Mouse (Mus musculus) large intestine, adult 2 months (tissue): ENCODE data around the gene H2afy2. TPM values are rescaled to one million over a fixed set of nuclear protein-coding genes. Genes with fewer than 3 reads are reported as not detected.

Source experiments
- DNase-seq: peaks from one replicate; pipeline ENCODE4 v3.0.0-alpha.2; 2012; ENCODE audit warnings: low read depth, low spot score
- WGBS: fragments of 180-500 bp; shearing (Covaris S2); methylation state at CpG from one replicate; pipeline ENCODE4 v1.1.7; 2018; 5-methylcytosine and 5-hydroxymethylcytosine counted together
- polyA plus RNA-seq: library from polyadenylated mRNA; depleted of rRNA; stranded (reverse); fragments of >200 nt; gene quantifications from 2 replicates; pipeline ENCODE4 v1.2.3, GENCODE M21; 2012; rRNA removed

Gene H2afy2
- polyA plus RNA-seq = 2.3 and 2.4 TPM in 2 replicates

DNA sequence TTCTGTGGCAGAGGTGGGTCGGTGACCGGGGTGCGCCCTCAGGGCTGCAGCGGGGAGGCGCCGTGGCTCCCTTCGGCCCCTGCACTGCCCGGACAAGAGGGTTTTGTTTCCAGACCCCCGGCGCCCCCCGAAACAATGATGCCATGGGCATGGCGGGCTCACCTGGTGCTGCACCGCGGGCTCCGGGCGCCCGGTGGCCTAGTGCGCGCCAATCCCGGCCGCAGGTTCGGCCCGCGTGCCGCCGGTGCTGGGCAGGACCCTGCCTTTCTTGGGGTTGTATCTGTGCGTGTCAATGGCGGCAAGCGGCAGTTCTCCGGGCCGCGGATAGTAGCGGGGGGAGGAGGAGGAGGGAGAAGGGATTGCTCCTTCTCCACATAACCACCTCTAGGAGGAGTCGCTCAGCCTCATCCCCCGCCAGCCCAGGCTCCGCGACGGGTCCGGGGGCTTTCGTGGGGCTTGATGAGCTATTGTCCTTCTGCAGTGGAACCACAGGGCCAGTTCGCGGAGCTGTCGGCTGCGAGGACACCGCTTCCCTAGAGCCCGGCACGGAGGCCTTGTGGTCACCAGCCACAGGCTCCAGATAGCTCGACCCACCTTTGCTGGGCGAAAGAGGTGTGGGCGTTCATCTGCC is at the start of gene H2afy2:
H2afy2 (minus strand) TSS at position 527 of the 631 bp plus-strand sequence.
- DNase-seq = no peak
- WGBS = 1% methylated on average over 50 of the region's 50 CpGs

DNA sequence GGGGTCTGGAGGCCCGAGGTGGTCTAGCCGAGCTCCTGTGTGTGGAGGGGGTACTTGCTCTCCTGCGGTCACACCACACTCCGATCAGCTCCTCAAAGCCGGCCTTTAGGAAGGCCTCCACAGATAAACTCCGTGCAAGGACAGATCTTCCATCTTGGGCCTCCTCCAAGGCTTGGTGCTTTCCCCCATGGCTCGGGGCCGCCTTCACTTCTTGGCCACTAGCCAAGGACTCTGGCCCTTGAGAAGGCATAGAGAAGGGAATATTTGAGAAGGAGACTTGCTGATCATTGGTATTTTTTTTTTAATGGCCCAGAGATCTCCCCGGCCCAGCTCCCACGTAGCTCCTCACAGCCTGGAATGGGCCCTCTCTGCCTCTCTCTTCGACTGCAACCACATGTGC is 48.8 kb upstream of the H2afy2 start:
- DNase-seq = no peak
- 68% methylated on average over 11 of the region's 11 CpGs for WGBS

- DNase-seq = no peak
- WGBS = 97% methylated on average over 6 of the region's 6 CpGs
Measured at GRCm38 (mm10) chr10:61831741-61832140, 47.8 kb upstream of the H2afy2 start.

- WGBS = 76% methylated on average over 12 of the region's 12 CpGs
- DNase-seq = no peak
Measured at GRCm38 (mm10) chr10:61831251-61831650, 47.3 kb upstream of the H2afy2 start.

GRCm38 (mm10) chr10:61830817-61831216 is 46.9 kb upstream of the H2afy2 start:
- WGBS = 34% methylated on average over 9 of the region's 9 CpGs
- no peak for DNase-seq

- DNase-seq = no peak
- 62% methylated on average over 4 of the region's 4 CpGs for WGBS
Measured at GRCm38 (mm10) chr10:61829046-61829445, 45.1 kb upstream of the H2afy2 start.

DNA sequence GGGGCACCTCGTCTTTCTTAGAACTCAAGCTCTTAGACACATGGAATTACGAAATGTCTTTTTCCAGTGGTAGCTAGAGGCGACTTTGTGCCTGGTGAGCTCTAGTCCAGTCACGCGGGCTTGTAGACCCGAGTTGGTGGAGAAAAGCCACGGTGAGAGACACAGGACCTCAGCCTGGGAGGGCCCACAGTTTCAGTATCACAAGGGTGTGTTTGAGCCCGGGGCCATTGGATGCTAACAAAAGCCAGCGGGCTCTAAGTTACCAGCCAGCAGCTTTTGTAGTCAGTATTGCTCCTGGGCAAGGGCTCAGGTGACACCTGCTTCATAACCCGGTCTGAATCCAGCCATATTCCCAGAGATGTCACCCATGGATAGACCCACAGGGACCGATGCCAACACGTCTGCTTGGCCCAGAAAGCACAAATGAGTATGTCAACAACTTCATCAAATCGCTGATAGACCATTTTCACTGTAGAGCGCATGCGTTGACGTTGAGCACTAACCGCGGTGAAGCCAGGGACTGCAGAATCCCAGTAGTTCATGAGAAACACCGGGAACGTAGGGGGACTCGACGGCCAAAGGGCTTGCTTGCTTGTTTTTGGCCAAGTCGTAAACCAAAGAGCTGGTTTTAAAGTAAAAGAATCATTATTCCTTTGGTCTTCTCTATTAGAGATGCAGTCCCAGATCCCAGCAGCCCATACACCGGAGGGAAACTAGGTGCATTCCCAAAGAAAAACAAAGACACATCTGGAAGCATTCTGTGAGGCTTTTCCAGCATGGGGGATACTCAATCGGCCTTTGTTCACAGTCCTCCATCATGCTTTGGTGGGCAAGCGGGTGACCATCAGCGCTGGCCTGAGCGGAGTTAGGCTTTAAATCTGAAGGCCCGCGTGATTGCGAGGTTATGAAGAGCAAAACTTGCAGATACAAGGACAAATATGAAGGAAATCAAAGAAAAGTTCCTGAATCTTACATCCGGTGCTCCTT is 44.3 kb upstream of the H2afy2 start:
- WGBS = 87% methylated on average over 32 of the region's 32 CpGs
- DNase-seq = no peak

GRCm38 (mm10) chr10:61826753-61827435 is 42.9 kb upstream of the H2afy2 start:
- WGBS = 67% methylated on average over 16 of the region's 16 CpGs

GRCm38 (mm10) chr10:61825979-61826752 is 42.2 kb upstream of the H2afy2 start:
- DNase-seq = no peak
- 66% methylated on average over 13 of the region's 13 CpGs for WGBS

More at GRCm38 (mm10) chr10:61826753-61827435, 42.9 kb upstream of the H2afy2 start:
- DNase-seq = no peak

DNA sequence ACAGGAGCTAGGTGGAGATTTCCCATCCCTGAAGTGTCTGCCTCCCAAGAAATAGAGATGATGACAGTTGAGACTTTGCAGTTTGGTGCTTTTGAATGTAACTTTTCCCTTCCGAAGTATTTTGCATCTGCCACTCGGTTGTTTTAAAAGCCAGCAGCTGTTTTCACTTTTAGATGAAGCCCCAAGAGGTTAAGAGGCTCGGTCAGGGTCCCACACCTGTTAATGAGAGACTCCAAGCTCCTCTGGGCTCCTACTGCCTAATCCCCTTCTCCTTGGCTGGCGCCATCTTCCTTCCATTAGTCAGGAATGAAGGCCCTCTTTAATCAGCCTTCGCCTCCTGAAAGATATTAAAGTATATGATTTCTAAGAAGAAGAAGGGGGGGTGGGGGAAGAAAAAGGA is 41.6 kb upstream of the H2afy2 start:
- no peak for DNase-seq
- WGBS = 60% methylated on average over 5 of the region's 5 CpGs

DNA sequence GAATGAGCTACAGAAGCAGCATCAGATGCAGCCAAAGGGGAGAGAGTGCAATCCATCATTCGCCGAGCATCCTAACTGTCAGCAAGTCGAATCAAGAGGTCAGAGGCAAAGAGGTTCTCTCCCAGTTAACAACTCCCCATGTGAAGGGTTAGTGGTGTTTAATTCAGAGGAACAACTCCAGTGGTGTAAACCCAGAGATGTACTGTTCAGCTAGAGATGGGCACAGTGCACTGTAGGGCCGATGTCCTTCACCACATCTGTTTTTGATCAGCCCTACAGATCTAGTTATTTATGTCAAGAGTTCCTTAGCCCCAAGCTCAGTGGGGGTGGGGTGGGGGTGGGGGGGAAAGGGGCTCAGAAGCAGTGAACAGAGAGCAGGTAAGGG is 39.8 kb upstream of the H2afy2 start:
- WGBS = 63% methylated on average over 4 of the region's 4 CpGs
- no peak for DNase-seq

DNA sequence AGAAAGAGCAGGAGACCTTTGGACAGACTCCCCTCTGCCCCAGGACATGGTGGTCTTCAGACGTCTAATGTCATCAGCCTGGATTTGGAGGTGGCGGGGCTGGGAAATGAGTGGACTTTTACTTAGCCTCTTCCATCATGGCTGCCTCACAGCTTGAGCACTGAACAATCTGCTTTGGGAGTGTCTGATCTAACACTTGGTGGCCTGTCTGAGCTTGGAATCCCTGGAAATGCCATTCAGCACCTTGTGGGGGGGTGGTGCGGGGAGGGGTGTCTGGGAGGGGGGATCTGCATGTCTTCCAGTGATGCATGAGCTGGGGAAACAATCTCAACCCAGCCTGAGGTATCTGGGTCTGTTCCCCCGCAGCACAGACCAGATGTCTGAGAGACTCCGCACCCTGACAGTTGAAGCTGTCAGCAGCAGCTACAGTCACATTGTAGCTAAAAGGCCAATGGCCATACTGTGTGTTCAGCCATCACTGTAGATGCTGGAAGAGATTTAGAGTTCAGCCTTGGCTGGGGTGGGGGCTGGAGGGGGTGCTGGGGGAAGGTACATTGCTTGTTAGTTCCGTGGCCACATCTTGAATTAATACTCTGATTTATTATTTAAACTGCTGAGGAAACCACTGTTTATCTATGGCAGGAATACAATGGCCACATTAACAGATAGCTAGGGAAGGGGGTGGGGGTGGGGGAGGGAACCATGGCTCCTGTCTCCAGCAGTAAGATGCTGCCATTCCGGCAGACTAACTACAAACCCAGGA is 39.2 kb upstream of the H2afy2 start:
- no peak for DNase-seq
- 61% methylated on average over 7 of the region's 7 CpGs for WGBS

- DNase-seq = no peak
- 52% methylated on average over 9 of the region's 9 CpGs for WGBS
Measured at GRCm38 (mm10) chr10:61820050-61820449, 36.1 kb upstream of the H2afy2 start.

DNA sequence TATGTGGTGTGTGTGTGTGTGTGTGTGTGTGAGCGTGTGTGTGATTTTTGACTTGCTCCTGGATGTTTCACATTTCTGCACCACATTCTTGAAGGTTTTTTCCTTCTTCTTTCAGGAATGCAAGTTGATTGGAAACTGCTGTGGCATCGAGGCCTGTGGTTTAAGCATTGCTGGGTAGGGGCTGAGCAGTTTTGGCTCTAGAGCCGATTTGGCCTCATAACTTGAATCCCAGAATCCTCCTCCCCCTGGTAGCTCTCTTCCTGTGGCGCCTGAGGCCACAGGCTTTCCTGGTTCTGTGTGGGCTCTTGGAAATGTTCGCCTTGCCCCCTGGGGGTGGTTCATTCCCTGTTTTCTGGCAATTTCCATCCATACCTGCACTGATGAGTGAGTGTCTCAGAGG is 28.0 kb upstream of the H2afy2 start:
- 59% methylated on average over 5 of the region's 5 CpGs for WGBS
- DNase-seq = no peak

DNA sequence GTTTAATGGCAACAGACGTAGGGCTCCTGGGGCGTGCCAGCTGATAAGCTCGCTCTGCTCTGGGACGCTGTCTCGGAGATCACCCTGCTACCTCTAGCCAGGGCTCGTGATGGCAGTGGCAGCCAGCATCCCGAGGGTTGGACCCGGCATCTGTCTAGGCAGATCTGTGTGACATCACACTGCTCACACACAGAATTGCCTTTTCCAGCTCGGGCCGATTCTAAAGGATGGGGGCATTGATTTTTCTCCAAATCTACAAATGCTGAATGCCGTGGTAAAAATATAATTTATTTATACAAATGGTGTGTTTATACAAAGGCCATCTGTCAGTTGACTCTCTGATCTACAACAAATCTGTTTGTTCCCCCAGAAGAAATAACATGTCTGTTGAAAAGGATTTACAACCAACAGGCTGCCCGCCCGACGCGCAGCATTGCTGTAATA is 14.2 kb upstream of the H2afy2 start:
- 57% methylated on average over 15 of the region's 15 CpGs for WGBS
- no peak for DNase-seq

GRCm38 (mm10) chr10:61795458-61795857 is 11.5 kb upstream of the H2afy2 start:
- WGBS = 32% methylated on average over 8 of the region's 8 CpGs
- no peak for DNase-seq

DNA sequence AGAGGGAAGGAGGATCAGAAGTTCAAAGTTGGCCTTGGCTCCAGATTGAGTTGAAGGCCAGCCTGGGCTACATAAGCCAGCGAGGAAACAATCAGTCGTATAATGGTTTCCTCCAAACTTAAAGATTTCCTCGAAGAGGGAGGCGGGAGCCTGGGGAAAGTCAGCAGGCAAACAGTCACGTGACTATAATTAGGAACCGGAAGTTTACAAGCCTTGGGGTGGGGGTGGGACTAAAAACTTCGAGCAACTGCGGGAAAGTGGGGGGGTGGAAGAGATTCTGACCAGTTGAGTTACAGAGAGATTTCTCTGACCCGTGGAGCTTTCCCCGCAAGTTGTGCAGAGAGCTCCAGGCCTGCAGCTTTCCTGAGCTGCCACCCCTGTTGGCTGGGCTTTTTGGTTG is 11.0 kb upstream of the H2afy2 start:
- WGBS = 44% methylated on average over 10 of the region's 10 CpGs
- DNase-seq = no peak

- no peak for DNase-seq
- WGBS = 41% methylated on average over 8 of the region's 8 CpGs
Measured at GRCm38 (mm10) chr10:61793015-61793414, 9.1 kb upstream of the H2afy2 start.

GRCm38 (mm10) chr10:61788499-61788898 is 4.6 kb upstream of the H2afy2 start:
- no peak for DNase-seq
- 93% methylated on average over 5 of the region's 5 CpGs for WGBS
